Mouse (Mus musculus) limb, embryonic 14.5 days (tissue): ENCODE results near the gene Gm3739. TPM values are rescaled to one million over a fixed set of nuclear protein-coding genes. Genes with fewer than 3 reads are reported as not detected.
"Not testable (repeated sequence)": the region's sequence is repeated elsewhere in the genome, so short reads cannot be mapped to it uniquely, and the experiment has no call there.

Experiments
- ATAC-seq: fragments of 200-750 bp; cut with Nextera tagmentation; 2 replicates; pipeline ENCODE4 v1.8.0; 2017; ENCODE audit warnings: low read depth, moderate number of reproducible peaks, moderate TSS enrichment; ENCODE audit not compliant: low FRiP score
- DNase-seq: peaks from one replicate; pipeline ENCODE4 v3.0.0-alpha.2; 2015; ENCODE audit warnings: low spot score
- H3K27ac ChIP-seq: fragments of 300-500 bp; sonication (generic); replicated peaks from 2 replicates; pipeline ENCODE4 v1.5.1; 2014; ENCODE audit warnings: low read depth, mild to moderate bottlenecking, low read length, moderate library complexity, mixed read lengths
- H3K27me3 ChIP-seq: fragments of 300-500 bp; sonication (generic); 2 replicates; pipeline ENCODE4 v1.6.1; 2014; ENCODE audit warnings: low read length, mixed read lengths; ENCODE audit not compliant: control insufficient read depth, insufficient read depth
- H3K36me3 ChIP-seq: fragments of 300-500 bp; sonication (generic); 2 replicates; pipeline ENCODE4 v1.6.1; 2014; ENCODE audit warnings: mild to moderate bottlenecking, low read length, moderate library complexity, mixed read lengths; ENCODE audit not compliant: control insufficient read depth, insufficient read depth
- H3K4me1 ChIP-seq: fragments of 300-500 bp; sonication (generic); 2 replicates; pipeline ENCODE4 v1.6.1; 2014; ENCODE audit warnings: antibody characterized with exemption, low read length, mixed read lengths; ENCODE audit not compliant: control insufficient read depth, insufficient read depth
- H3K4me2 ChIP-seq: fragments of 300-500 bp; sonication (generic); replicated peaks from 2 replicates; pipeline ENCODE4 v1.6.1; 2014; ENCODE audit warnings: low read depth, mild to moderate bottlenecking, low read length, moderate library complexity; ENCODE audit not compliant: severe bottlenecking
- H3K4me3 ChIP-seq: fragments of 300-500 bp; sonication (generic); replicated peaks from 2 replicates; pipeline ENCODE4 v1.5.1; 2014; ENCODE audit warnings: low read length
- H3K9ac ChIP-seq: fragments of 300-500 bp; sonication (generic); 2 replicates; pipeline ENCODE4 v1.6.1; 2014; ENCODE audit warnings: mild to moderate bottlenecking, low read depth, low read length, moderate library complexity; ENCODE audit not compliant: severe bottlenecking
- H3K9me3 ChIP-seq: fragments of 300-500 bp; sonication (generic); 2 replicates; pipeline ENCODE4 v1.6.1; 2016; ENCODE audit warnings: low read length; ENCODE audit not compliant: control insufficient read depth
- WGBS: fragments of 180-500 bp; shearing (Covaris S2); extraction: QIAGEN DNeasy Blood & Tissue Kit; methylation state at CpG from one replicate; pipeline ENCODE4 v1.1.7; 2014; 5-methylcytosine and 5-hydroxymethylcytosine counted together
- polyA plus RNA-seq, 2 experiments: library from polyadenylated mRNA; depleted of rRNA in 1 of 2; stranded (reverse) in 1 of 2; unstranded in 1 of 2; fragments of >200 nt; fragmentation: Nextera tagmentation in 1 of 2; extraction: Ambion mirVana in 1 of 2; gene quantifications; 2 replicates each; pipeline versions ENCODE4 v1.2.1 to v1.2.3; 2012 to 2014

The Gm3739 gene
- polyA plus RNA-seq (2012; rRNA removed) (1.4 and 1.6 TPM in 2 replicates), polyA plus RNA-seq (2014; fragmentation: Nextera tagmentation; extraction: Ambion mirVana) (0.51 and 0.85 TPM in 2 replicates)

DNA sequence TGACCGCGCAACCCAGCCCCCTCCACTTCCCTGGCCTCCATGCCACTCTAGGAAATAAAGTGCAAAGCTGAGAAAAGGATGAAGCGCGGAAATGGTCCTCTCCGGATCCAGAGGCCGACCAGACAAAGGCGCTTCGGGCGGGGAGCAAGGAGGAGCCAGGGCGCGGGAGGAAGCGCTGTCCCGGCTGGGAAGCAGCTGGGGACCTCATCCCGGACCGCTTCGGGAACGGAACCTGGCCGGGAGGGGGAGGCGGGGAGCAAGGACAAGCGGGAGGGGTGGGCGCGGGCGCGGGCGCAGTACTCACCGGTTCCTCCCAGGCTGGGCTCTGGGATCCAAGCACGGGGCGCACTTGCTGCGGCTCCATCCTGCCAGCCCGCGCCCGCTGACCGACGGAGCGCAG is at the start of gene Gm3739:
TSS of gene Gm3739 (minus strand) at position 389 of the 400 bp plus-strand sequence.
- 0% methylated on average over 2 of the region's 35 CpGs for WGBS
- not testable (repeated sequence) for H3K27ac ChIP-seq, DNase-seq, H3K27me3 ChIP-seq, H3K9me3 ChIP-seq, ATAC-seq, H3K4me1 ChIP-seq, H3K36me3 ChIP-seq
- Histone ChIP-seq H3K4me2 (peak within 1 kb of the TSS; percentile 64), H3K9ac (peak within 1 kb of the TSS; percentile 55), H3K4me3 (peak within 1 kb of the TSS; percentile 44)

DNA sequence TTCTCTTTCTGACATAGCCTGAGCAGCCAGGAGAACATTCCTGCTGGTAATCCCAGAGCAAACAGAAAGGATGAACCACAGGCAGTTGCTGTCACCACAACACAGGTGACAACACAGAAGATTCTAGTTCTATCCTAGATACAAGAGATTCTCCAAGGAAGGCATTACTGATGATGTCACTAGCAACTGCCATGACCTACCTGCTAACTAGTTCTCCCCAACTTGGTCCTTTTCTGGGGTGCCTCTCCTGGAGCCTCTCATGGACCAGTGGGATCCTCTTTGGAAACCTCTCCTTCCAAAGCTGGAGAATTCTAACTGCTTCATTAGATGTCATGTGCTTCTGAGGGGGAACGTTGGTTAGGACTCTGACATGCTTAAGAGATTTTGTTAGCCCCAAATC is 17.4 kb upstream of the Gm3739 start, which contains the start of gene Gm5797:
TSS of gene Gm5797 (minus strand) at position 101 of the 400 bp plus-strand sequence.
- not testable (repeated sequence) for H3K4me2 ChIP-seq, ATAC-seq, H3K27ac ChIP-seq, H3K27me3 ChIP-seq, DNase-seq, H3K4me3 ChIP-seq, H3K4me1 ChIP-seq, H3K9me3 ChIP-seq, H3K36me3 ChIP-seq, H3K9ac ChIP-seq
- WGBS = no CpG with 5 or more reads among the region's 1 CpGs

DNA sequence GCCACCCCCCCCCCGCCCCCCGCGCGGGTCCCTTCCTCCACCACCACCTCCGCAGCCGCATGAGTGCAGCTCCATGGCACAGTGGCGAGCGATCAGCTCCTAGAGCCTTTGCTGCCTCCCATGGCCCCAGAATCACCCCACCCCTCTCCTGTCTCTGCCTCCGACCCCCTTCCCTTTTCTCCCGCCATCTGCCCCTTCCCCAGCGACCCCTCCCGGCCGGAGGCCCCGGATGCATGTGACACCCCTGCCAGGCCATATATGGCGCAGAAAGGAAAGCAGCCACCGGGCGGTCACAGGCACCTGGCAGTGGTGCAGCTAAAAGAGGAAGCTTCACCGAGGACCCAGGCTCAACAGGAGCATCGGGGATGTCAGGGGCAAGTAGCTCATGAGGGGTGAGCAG is 244 bp upstream of the Gm3739 start:
- peak overlapping the region; percentile 64 for H3K4me2 ChIP-seq
- not testable (repeated sequence) for H3K27ac ChIP-seq, ATAC-seq, H3K27me3 ChIP-seq, H3K4me1 ChIP-seq, H3K9me3 ChIP-seq, H3K36me3 ChIP-seq
- 2% methylated on average over 10 of the region's 19 CpGs for WGBS
- peak overlapping the region; percentile 44 for H3K4me3 ChIP-seq
- H3K9ac ChIP-seq = peak overlapping the region; percentile 55
- DNase-seq = peak; percentile 2

DNA sequence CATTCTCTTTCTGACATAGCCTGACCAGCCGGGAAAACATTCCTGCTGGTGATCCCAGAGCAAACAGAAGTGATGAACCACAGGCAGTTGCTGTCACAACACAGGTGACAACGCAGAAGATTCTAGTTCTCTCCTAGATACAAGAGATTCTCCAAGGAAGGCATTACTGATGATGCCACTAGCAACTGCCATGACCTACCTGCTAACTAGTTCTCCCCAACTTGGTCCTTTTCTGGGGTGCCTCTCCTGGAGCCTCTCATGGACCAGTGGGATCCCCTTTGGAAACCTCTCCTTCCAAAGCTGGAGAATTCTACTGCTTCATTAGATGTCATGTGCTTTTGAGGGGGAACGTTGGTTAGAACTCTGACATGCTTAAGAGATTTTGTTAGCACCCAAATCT is 50.2 kb downstream of the Gm3739 start, which contains the start of gene Gm3727:
TSS of gene Gm3727 (minus strand) at position 101 of the 400 bp plus-strand sequence.
- WGBS = 83% methylated on average over 3 of the region's 3 CpGs
- not testable (repeated sequence) for H3K4me3 ChIP-seq, H3K27me3 ChIP-seq, ATAC-seq, H3K27ac ChIP-seq, H3K4me2 ChIP-seq, H3K4me1 ChIP-seq, H3K36me3 ChIP-seq, H3K9me3 ChIP-seq, H3K9ac ChIP-seq, DNase-seq

Other genes starting within 250 kb of the Gm3739 start
- gene Gm3696, start 214.4 kb downstream of the Gm3739 start, polyA plus RNA-seq (2012; rRNA removed) = 3.6 and 3.8 TPM in 2 replicates
- gene Gm3696, start 214.4 kb downstream of the Gm3739 start, polyA plus RNA-seq (2014; fragmentation: Nextera tagmentation; extraction: Ambion mirVana) = 1.6 and 1.8 TPM in 2 replicates
- gene Gm6676, start 189.6 kb downstream of the Gm3739 start, polyA plus RNA-seq (2012; rRNA removed) = not detected in 2 replicates
- gene Gm6676, start 189.6 kb downstream of the Gm3739 start, polyA plus RNA-seq (2014; fragmentation: Nextera tagmentation; extraction: Ambion mirVana) = not detected in 2 replicates
- gene Gm3512, start 140.5 kb downstream of the Gm3739 start, polyA plus RNA-seq (2012; rRNA removed) = 5.8 and 6.3 TPM in 2 replicates
- gene Gm3512, start 140.5 kb downstream of the Gm3739 start, polyA plus RNA-seq (2014; fragmentation: Nextera tagmentation; extraction: Ambion mirVana) = 4.8 and 4.9 TPM in 2 replicates
- not detected in 2 replicates for gene Gm16434, start 120.5 kb downstream of the Gm3739 start, polyA plus RNA-seq (2012; rRNA removed)
- gene Gm16434, start 120.5 kb downstream of the Gm3739 start, polyA plus RNA-seq (2014; fragmentation: Nextera tagmentation; extraction: Ambion mirVana) = not detected in 2 replicates
- not detected in 2 replicates for gene Gm3727, start 50.3 kb downstream of the Gm3739 start, polyA plus RNA-seq (2012; rRNA removed)
- gene Gm3727, start 50.3 kb downstream of the Gm3739 start, polyA plus RNA-seq (2014; fragmentation: Nextera tagmentation; extraction: Ambion mirVana) = not detected in 2 replicates
- gene Gm5797, start 17.3 kb upstream of the Gm3739 start, polyA plus RNA-seq (2012; rRNA removed) = not detected in 2 replicates
- gene Gm5797, start 17.3 kb upstream of the Gm3739 start, polyA plus RNA-seq (2014; fragmentation: Nextera tagmentation; extraction: Ambion mirVana) = not detected in 2 replicates
- not detected in 2 replicates for gene Gm8374, start 50.1 kb upstream of the Gm3739 start, polyA plus RNA-seq (2012; rRNA removed)
- gene Gm8374, start 50.1 kb upstream of the Gm3739 start, polyA plus RNA-seq (2014; fragmentation: Nextera tagmentation; extraction: Ambion mirVana) = not detected in 2 replicates
- not detected in 2 replicates for gene Gm3755, start 135.9 kb upstream of the Gm3739 start, polyA plus RNA-seq (2012; rRNA removed)
- not detected in 2 replicates for gene Gm3755, start 135.9 kb upstream of the Gm3739 start, polyA plus RNA-seq (2014; fragmentation: Nextera tagmentation; extraction: Ambion mirVana)
- gene Gm3752, start 168.7 kb upstream of the Gm3739 start, polyA plus RNA-seq (2012; rRNA removed) = 0.86 and 1.4 TPM in 2 replicates
- gene Gm3752, start 168.7 kb upstream of the Gm3739 start, polyA plus RNA-seq (2014; fragmentation: Nextera tagmentation; extraction: Ambion mirVana) = 0.21 and 0.94 TPM in 2 replicates